Mouse (Mus musculus): ENCODE data around the gene C530008M17Rik.

DNA sequence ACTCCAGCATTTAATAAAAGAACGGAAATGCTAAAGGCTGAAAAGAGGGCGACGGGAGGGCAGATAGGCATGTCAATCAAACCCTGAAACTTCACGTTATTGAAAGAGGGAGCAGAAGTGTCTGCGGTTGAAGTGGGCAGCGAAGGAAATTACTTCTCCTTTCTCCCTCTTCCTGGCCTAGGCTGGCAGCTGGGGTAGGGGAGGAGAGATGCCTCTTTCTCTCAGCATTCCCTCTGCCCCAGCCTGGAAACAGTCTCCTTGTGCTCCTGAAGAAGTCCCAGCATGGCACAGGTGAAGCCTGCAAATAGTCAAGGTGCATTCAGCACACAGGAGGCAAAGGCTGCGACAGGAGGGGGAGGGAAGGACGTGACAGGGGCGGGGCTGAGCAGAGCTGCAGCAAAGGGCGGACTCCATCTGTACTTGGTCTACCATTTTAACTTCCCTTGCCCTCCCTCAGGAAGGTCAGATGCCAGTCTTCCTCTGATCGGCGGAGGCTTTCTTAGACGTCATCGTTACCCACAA, 122.8 kb downstream of the C530008M17Rik start:
- TF ChIP-seq CTCF (conservative IDR thresholded peaks at IDR 0.05 in 1 of 2, IDR thresholded peaks at IDR 0.05 in 1 of 2; ENCODE audit: low read depth in 2 of 2, low read length in 2 of 2), result no peak
- TF ChIP-seq MAZ (IDR thresholded peaks at IDR 0.05; ENCODE audit: low read depth, low read length), result no peak
- no peak for TF ChIP-seq ZC3H11A (IDR thresholded peaks at IDR 0.05; ENCODE audit: low read depth, low read length)
- no peak for TF ChIP-seq NELFE (IDR thresholded peaks at IDR 0.05; ENCODE audit: low read depth, low read length)
- TF ChIP-seq POLR2A (IDR thresholded peaks at IDR 0.05; ENCODE audit: low read depth, low read length), result no peak
- no peak for TF ChIP-seq MYC (IDR thresholded peaks at IDR 0.05; ENCODE audit: low read depth, low read length)
- TF ChIP-seq MEF2A (IDR thresholded peaks at IDR 0.05; ENCODE audit: borderline replicate concordance, low read depth, low read length), result no peak
- TF ChIP-seq USF1 (IDR thresholded peaks at IDR 0.05; ENCODE audit: low read depth, low read length), result no peak
- no peak for TF ChIP-seq CHD1 (IDR thresholded peaks at IDR 0.05; ENCODE audit: low read depth, low read length)
- TF ChIP-seq BHLHE40 (IDR thresholded peaks at IDR 0.05; ENCODE audit: low read depth, low read length), result no peak

Measured in CH12.LX (cell line).